Comparison of ENCODE assay signal across 13 mouse cellular contexts in the genomic region with DNA sequence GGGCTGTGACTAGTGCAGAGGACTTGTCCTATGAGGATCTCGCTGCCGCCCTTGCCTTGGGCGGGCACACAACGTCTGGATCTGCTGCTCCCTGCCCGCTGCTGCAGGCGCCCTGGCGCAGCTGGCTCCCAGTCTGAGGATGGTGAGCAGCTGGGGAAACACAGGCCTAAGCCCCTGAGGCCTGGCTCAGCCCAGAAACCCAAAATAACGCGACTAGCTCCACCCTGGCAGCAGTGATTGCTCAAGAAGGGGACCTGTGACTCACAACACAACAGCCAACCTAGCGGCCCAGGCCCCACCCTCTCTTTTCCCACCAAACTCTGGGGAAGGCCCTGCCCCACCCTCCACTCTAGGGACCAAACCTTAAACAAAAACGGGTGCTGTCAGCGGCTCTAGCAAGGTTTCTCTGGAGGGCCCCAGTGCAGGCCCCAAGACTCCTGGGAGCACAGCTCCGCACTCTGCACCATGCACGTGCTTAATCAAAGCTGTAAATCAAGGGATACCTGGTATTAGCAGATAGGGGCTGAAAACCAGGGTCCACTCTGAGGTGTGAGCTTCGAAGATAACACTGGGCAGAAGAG. TPM values are rescaled to one million over a fixed set of nuclear protein-coding genes. Genes with fewer than 3 reads are reported as not detected.
DNase-seq lines count a peak whose midpoint lies in the region; ATAC-seq and TF ChIP-seq lines count a peak whose summit lies in the region.
"Had no signal": no experiment of that assay in that cellular context is flagged by ENCODE, and none has a peak within 500 bp of the region (broad histone marks: within the 10 kb centered on the region; RNA-seq: fewer than 3 reads in every experiment).

No protein-coding gene starts in this region.

- intact Hi-C loops in gastrocnemius, adult 2 months (cut with DNase I): no loop called here

- peak; percentile 45 for ATAC-seq in liver, embryonic 13.5 days (ENCODE audit: low read depth)
- ATAC-seq in activated CD4-positive, CD25-positive, alpha-beta regulatory T cell, adult 4 months: no peak

- peaks cover 69% of the 10 kb centered on the region for H3K36me3 ChIP-seq in liver, embryonic 13.5 days
- H3K36me3 ChIP-seq: limb, embryonic 13.5 days had no signal

- H3K27ac ChIP-seq in gastrocnemius, adult 2 months: no peak overlapping the region
- no peak overlapping the region for H3K27ac ChIP-seq in liver, embryonic 13.5 days
- H3K27ac ChIP-seq: limb, embryonic 13.5 days had no signal

- no peak overlapping the region for H3K4me3 ChIP-seq in gastrocnemius, adult 2 months
- H3K4me3 ChIP-seq in liver, embryonic 13.5 days (replicated peaks): no peak overlapping the region
- H3K4me3 ChIP-seq: limb, embryonic 13.5 days had no signal

- peaks cover 52% of the 10 kb centered on the region for H3K4me1 ChIP-seq in liver, embryonic 13.5 days (replicated peaks)

- 68% methylated on average over 15 of the region's 15 CpGs for WGBS in liver, embryonic 13.5 days (ENCODE audit: insufficient replicate concordance)

- no peaks in the 10 kb centered on the region for H3K27me3 ChIP-seq in liver, embryonic 13.5 days
- H3K27me3 ChIP-seq: limb, embryonic 13.5 days had no signal

- H3K9me3 ChIP-seq in liver, embryonic 13.5 days (replicated peaks): no peaks in the 10 kb centered on the region
- H3K9me3 ChIP-seq: limb, embryonic 13.5 days had no signal

- H3K9ac ChIP-seq in liver, embryonic 13.5 days: no peak overlapping the region
- H3K9ac ChIP-seq: limb, embryonic 13.5 days had no signal

- DNase-seq in gastrocnemius, adult 2 months: peak; percentile 43
- DNase-seq in gastrocnemius, postnatal 4 days (ENCODE audit: low spot score in 2 of 2): no peak
- DNase-seq in urinary bladder, postnatal 14 days (ENCODE audit: low spot score): peak; percentile 64
- no peak for DNase-seq in urinary bladder, adult 2 months (ENCODE audit: low spot score)
- DNase-seq in liver, embryonic 13.5 days: no peak
- no peak for DNase-seq in embryo, embryonic 9.5 days (ENCODE audit: extremely low spot score)
- DNase-seq in thymus, postnatal 0 days (ENCODE audit: low spot score): no peak
- DNase-seq: adrenal gland, adult 8-10 months; cerebellum, postnatal 36 days; heart, postnatal 14 days; kidney, postnatal 10 days had no signal

- H3K4me2 ChIP-seq in liver, embryonic 13.5 days: no peak overlapping the region
- H3K4me2 ChIP-seq: limb, embryonic 13.5 days had no signal

- TF ChIP-seq CTCF in gastrocnemius, adult 2 months (IDR thresholded peaks at IDR 0.05): no peak

RNA-seq across cellular contexts. Expression of gene Atp2b4, which starts 23.1 kb away (rescaled TPM):
- 10 to 100 TPM in 1 of 2 experiments, 1 to 10 TPM in 1; 9.0 to 12.0 TPM for total RNA-seq in gastrocnemius, adult 2 months (2021)
- 10 to 100 TPM; 44.7 to 48.8 TPM for total RNA-seq in gastrocnemius, postnatal 4 days (2021)
- 113 and 189 TPM in 2 replicates for polyA plus RNA-seq in urinary bladder, adult 2 months (2012; rRNA removed)
- 27.5 and 28.8 TPM in 2 replicates for polyA plus RNA-seq in liver, embryonic 13.5 days (2015; fragmentation: Nextera tagmentation; extraction: Ambion mirVana)
- 3.1 and 3.5 TPM in 2 replicates for polyA plus RNA-seq in thymus, postnatal 0 days (2015; fragmentation: Nextera tagmentation; extraction: Ambion mirVana)
- polyA plus RNA-seq in activated CD4-positive, CD25-positive, alpha-beta regulatory T cell, adult 4 months (2017; shearing (Covaris generic)): 10 to 100 TPM; 17.8 to 19.0 TPM

Comparison
In these comparisons a context has a peak if more than half of its experiments do, and no peak if none do; other contexts are left out.
1. DNase-seq: peak in gastrocnemius, adult 2 months (single experiment) and urinary bladder, postnatal 14 days (single experiment); none in gastrocnemius, postnatal 4 days (0 of 2), urinary bladder, adult 2 months (single experiment), liver, embryonic 13.5 days (single experiment), embryo, embryonic 9.5 days (single experiment) and thymus, postnatal 0 days (single experiment).